Mouse (Mus musculus) erythroblast, embryonic 14.5 days (primary cell): Measurements from ENCODE around the gene Twf2.

ENCODE experiments used
- GATA1 ChIP-seq: IDR thresholded peaks from 2 replicates; pipeline ENCODE4 v1.6.1; 2012; ENCODE audit warnings: low read length, inconsistent platforms, mixed read lengths
- TAL1 ChIP-seq: IDR thresholded peaks from 3 replicates; pipeline ENCODE4 v1.6.1; 2012; ENCODE audit warnings: low read length, inconsistent platforms, mixed read lengths

DNA sequence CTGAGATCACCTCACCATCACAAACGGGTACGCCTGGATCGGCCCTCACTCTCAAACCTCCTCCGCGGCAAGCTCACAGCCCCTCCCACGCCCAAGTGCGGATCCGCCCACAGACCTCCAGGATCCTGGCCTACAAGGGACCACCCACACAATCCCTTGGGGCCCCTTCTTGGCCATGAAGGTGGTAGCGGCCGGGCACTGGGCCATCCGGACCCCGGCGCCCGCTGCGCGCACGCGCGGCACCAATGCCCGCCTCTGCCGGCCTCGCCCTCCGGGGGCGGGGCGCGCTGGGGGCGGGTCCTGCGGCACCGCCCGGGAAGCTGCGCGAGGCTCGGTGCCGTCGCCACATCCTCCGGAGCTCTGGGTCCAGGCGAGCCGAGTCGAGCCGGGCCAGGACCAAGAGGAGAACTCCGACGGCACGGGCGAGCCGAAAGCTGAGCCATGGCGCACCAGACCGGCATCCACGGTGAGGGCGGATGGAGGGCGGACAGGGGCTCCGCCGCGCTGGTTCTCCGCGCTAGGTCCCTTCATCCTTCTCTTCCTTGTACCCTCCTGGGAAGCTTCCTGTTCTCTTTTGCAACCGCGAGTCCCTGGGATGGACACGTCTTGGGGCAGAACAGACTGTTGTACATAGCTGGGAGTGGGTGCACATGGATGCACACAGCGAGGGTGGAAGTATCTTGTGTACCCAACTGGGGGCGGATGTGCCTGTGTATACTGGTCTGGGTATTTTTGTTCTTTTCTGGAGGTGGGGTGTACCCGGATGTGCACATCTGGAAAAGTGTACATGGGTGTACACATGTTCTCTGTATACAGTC, at the start of gene Twf2:
- TF ChIP-seq TAL1 (no peak), GATA1 (no peak)
